Mouse (Mus musculus): ENCODE results near the gene Mocs1. TPM values are rescaled to one million over a fixed set of nuclear protein-coding genes. Genes with fewer than 3 reads are reported as not detected.

The Mocs1 gene
- 16.6 to 25.1 TPM (median 20.5 TPM) in 4 replicates for total RNA-seq (2023)

GRCm38 (mm10) chr17:49428239-49428688, at the start of gene Mocs1:
Gene Mocs1 (plus strand): TSS chr17:49428362.

Other genes with a start within 250 kb of the Mocs1 start
- gene Daam2, start 136.0 kb downstream of the Mocs1 start, total RNA-seq (2023): not detected in 4 replicates
- not detected in 4 replicates for gene Kif6, start 186.8 kb downstream of the Mocs1 start, total RNA-seq (2023)

All from B cell, adult 62 days (primary cell).